Mouse (Mus musculus) C2C12 (cell line): ENCODE measurements around the gene Pou3f1.

ENCODE experiments used
- CEBPB ChIP-seq: IDR thresholded peaks from one replicate; pipeline ENCODE4 v1.6.1; 2011; ENCODE audit warnings: low read depth, mild to moderate bottlenecking, control low read depth, moderate library complexity
- CTCF ChIP-seq: IDR thresholded peaks from one replicate; pipeline ENCODE4 v1.5.1; 2011; ENCODE audit not compliant: control insufficient read depth, insufficient read depth, insufficient read length
- FOSL1 ChIP-seq: IDR thresholded peaks from one replicate; pipeline ENCODE4 v1.8.0; 2011; ENCODE audit warnings: mild to moderate bottlenecking, low read length; ENCODE audit not compliant: poor library complexity, insufficient read depth, severe bottlenecking
- MAX ChIP-seq: IDR thresholded peaks from one replicate; pipeline ENCODE4 v1.6.1; 2011; ENCODE audit warnings: mild to moderate bottlenecking, control low read depth
- MYOD1 ChIP-seq: IDR thresholded peaks from one replicate; pipeline ENCODE4 v1.6.1; 2011; ENCODE audit warnings: low read depth; ENCODE audit not compliant: control insufficient read depth, insufficient read length
- MYOG ChIP-seq: IDR thresholded peaks from one replicate; pipeline ENCODE4 v1.6.1; 2011; ENCODE audit not compliant: control insufficient read depth, insufficient read length; ENCODE audit errors: extremely low read depth
- USF1 ChIP-seq: IDR thresholded peaks from one replicate; pipeline ENCODE4 v1.6.1; 2011; ENCODE audit warnings: low read depth, mild to moderate bottlenecking, control low read depth, moderate library complexity

- no peak for TF ChIP-seq CTCF
- no peak for TF ChIP-seq USF1
- TF ChIP-seq MYOG: no peak
- TF ChIP-seq FOSL1: no peak
- no peak for TF ChIP-seq CEBPB
- TF ChIP-seq MAX: no peak
- no peak for TF ChIP-seq MYOD1
These were observed 23.3 kb upstream of the Pou3f1 start for GRCm38 (mm10) chr4:124633281-124633680.
